Mouse (Mus musculus) kidney, adult 2 months (tissue): ENCODE data around the gene Slc4a2. TPM values are rescaled to one million over a fixed set of nuclear protein-coding genes. Genes with fewer than 3 reads are reported as not detected.

Experiments
- DNase-seq: peaks from one replicate; pipeline ENCODE4 v3.0.0; 2021
- H3K27ac ChIP-seq: fragments of 200-500 bp; 2 replicates; pipeline ENCODE4 v1.5.1; 2012; ENCODE audit warnings: low read depth, low read length, control low read depth, inconsistent platforms; ENCODE audit not compliant: insufficient read depth
- H3K27me3 ChIP-seq: fragments of 200-500 bp; replicated peaks from 2 replicates; pipeline ENCODE4 v1.6.1; 2012; ENCODE audit warnings: mild to moderate bottlenecking, moderate library complexity, low read length, inconsistent platforms; ENCODE audit not compliant: control insufficient read depth, insufficient read depth
- H3K36me3 ChIP-seq: fragments of 200-500 bp; 2 replicates; pipeline ENCODE4 v1.6.1; 2012; ENCODE audit warnings: mild to moderate bottlenecking, moderate library complexity, low read length, inconsistent platforms; ENCODE audit not compliant: control insufficient read depth, insufficient read depth
- H3K4me1 ChIP-seq: fragments of 200-500 bp; 2 replicates; pipeline ENCODE4 v1.6.1; 2011; ENCODE audit warnings: low read length; ENCODE audit not compliant: control insufficient read depth, insufficient read depth
- H3K4me3 ChIP-seq: fragments of 200-500 bp; 2 replicates; pipeline ENCODE4 v1.5.1; 2011; ENCODE audit warnings: mild to moderate bottlenecking, low read depth, low read length, control low read depth; ENCODE audit not compliant: insufficient read depth
- CTCF ChIP-seq: fragments of 200-500 bp; conservative IDR thresholded peaks from 2 replicates; pipeline ENCODE4 v1.5.1; 2011; ENCODE audit warnings: low read depth, mild to moderate bottlenecking, control low read depth, low read length, moderate library complexity, mixed read lengths; ENCODE audit not compliant: insufficient read depth, insufficient read length
- POLR2A ChIP-seq: fragments of 200-500 bp; IDR thresholded peaks from one replicate; pipeline ENCODE4 v1.6.1; 2011; ENCODE audit warnings: low read depth, low read length, control low read depth
- WGBS: fragments of 180-500 bp; shearing (Covaris S2); methylation state at CpG from one replicate; pipeline ENCODE4 v1.1.7; 2018; 5-methylcytosine and 5-hydroxymethylcytosine counted together
- polyA plus RNA-seq: library from polyadenylated mRNA; depleted of rRNA; stranded (reverse); fragments of >200 nt; gene quantifications from 2 replicates; pipeline ENCODE4 v1.2.3, GENCODE M21; 2012

The Slc4a2 gene
- polyA plus RNA-seq, 1 experiment = 56.8 TPM

- Histone ChIP-seq H3K27me3 (no peaks in the 10 kb centered on the region), H3K4me3 (no peak overlapping the region), H3K4me1 (peaks cover 16% of the 10 kb centered on the region; the same call in 1 of the 2 replicates), H3K36me3 (peaks cover 2% of the 10 kb centered on the region; the same call in 1 of the 2 replicates), H3K27ac (no peak overlapping the region)
- TF ChIP-seq CTCF = no peak
- no peak for TF ChIP-seq POLR2A
- WGBS = 32% methylated on average over 9 of the region's 9 CpGs
- no peak for DNase-seq
These were observed 3.1 kb downstream of the Slc4a2 start for GRCm38 (mm10) chr5:24426556-24427284.

DNA sequence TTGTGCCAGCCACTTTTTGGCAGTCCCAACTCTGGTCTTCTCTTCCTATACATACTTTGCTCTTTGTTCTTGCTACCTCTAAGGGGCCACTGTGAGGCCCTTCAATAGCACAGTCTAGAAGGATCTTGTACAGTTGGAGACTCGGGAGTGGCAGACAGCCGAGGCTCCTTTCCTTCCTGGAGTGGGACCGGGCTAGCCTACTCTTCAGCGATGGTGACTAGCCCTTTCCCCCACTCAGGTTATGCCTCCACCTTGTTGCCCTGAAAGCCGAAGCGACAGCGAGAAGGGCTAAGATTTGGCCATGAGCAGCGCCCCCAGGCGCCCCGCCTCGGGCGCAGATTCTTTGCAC lies 3.6 kb downstream of the Slc4a2 start:
- Histone ChIP-seq H3K27ac (no peak overlapping the region), H3K4me1 (peaks cover 16% of the 10 kb centered on the region; the same call in 1 of the 2 replicates), H3K27me3 (no peaks in the 10 kb centered on the region), H3K4me3 (no peak overlapping the region), H3K36me3 (peaks cover 2% of the 10 kb centered on the region; the same call in 1 of the 2 replicates)
- no peak for TF ChIP-seq POLR2A
- TF ChIP-seq CTCF = no peak
- 39% methylated on average over 12 of the region's 12 CpGs for WGBS
- DNase-seq = no peak

DNA sequence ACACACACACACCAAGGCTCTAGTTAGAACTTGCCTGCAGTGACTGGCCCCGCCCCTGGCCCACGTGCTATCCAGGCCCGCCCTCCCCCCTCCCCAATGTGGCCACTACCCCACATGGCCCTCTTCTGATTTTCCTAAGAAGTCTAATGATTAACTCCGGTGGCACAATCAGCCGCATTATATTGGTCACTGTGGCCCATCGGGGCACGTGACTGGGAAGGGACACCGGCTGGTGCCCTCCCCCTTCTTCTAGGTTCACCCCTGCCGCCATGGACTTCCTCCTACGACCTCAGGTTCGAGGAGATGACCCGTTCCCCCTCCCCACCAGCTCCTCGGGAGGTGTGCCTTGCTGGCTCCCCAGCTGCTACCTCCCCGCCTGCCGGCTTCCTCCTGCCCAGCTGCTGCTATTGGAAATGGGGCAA lies 4.4 kb downstream of the Slc4a2 start:
- Histone ChIP-seq H3K27ac (peak overlapping the region; percentile 64), H3K4me3 (peak overlapping the region; percentile 48), H3K36me3 (peaks cover 2% of the 10 kb centered on the region; the same call in 1 of the 2 replicates), H3K4me1 (peaks cover 16% of the 10 kb centered on the region; the same call in 1 of the 2 replicates), H3K27me3 (no peaks in the 10 kb centered on the region)
- peak; percentile 94 for DNase-seq
- 24% methylated on average over 15 of the region's 15 CpGs for WGBS
- no peak for TF ChIP-seq POLR2A
- no peak for TF ChIP-seq CTCF

DNA sequence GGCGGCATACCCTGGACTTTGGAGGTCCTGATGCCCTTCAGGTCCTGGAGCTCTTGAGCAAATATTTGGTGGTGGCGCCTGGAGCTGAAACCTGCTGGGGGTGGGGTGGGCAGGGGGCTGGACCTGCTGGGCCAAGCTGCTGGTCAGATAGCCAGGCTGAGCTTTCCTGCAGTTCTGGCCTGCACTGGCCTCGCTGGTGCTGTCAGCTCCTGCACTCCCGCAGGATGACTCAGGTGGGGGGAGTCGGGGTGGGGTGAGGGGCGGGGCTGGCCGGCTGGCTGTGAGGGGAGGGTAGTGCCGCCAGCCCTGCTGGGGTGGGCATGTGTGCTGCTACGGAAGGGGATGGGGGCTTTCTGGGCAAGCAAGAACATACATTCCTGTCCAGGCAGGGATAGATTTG lies 5.0 kb downstream of the Slc4a2 start:
- WGBS = 25% methylated on average over 9 of the region's 9 CpGs

GRCm38 (mm10) chr5:24433993-24434392 lies 10.4 kb downstream of the Slc4a2 start:
- H3K4me3 ChIP-seq = no peak overlapping the region
- H3K36me3 ChIP-seq = peaks cover 2% of the 10 kb centered on the region
- WGBS = 92% methylated on average over 8 of the region's 8 CpGs
- no peak for TF ChIP-seq POLR2A
- no peak for TF ChIP-seq CTCF
- DNase-seq = no peak
- H3K27ac ChIP-seq = no peak overlapping the region
- H3K4me1 ChIP-seq = no peaks in the 10 kb centered on the region
- H3K27me3 ChIP-seq = no peaks in the 10 kb centered on the region

More for the DNA sequence above, 5.0 kb downstream of the Slc4a2 start:
- peaks cover 16% of the 10 kb centered on the region; the same call in 1 of the 2 replicates for H3K4me1 ChIP-seq
- H3K36me3 ChIP-seq = peaks cover 2% of the 10 kb centered on the region; the same call in 1 of the 2 replicates
- H3K27ac ChIP-seq = peak overlapping the region; percentile 64; the same call in 1 of the 2 replicates
- no peak for TF ChIP-seq CTCF
- no peak for TF ChIP-seq POLR2A
- H3K4me3 ChIP-seq = peak overlapping the region; percentile 48
- H3K27me3 ChIP-seq = no peaks in the 10 kb centered on the region
- DNase-seq = no peak

DNA sequence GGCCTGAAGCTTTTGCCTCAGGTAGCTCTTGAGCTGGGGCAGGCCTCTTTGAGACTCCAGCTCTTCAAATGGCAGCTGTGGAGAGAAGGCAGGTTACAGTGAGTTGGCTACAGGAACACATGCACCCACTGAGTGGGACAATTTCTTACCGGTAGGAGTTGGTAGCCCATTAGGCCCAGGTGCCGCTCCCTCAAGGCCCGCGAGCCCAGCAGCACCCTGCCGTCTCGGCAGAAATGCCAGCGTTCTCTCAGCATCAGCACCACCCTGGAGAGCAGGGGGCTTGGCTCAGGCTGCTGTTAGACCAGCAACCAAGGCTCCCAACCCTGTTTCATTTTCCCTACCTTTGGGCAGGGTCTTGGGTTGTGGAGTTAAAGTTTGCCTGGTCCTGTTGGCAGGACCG lies 17.6 kb downstream of the Slc4a2 start:
- no peaks in the 10 kb centered on the region for H3K36me3 ChIP-seq
- no peak overlapping the region for H3K4me3 ChIP-seq
- peaks cover 10% of the 10 kb centered on the region for H3K4me1 ChIP-seq
- no peak for DNase-seq
- TF ChIP-seq CTCF (no peak), POLR2A (no peak)
- no peak overlapping the region for H3K27ac ChIP-seq
- H3K27me3 ChIP-seq = no peaks in the 10 kb centered on the region
- WGBS = 90% methylated on average over 8 of the region's 8 CpGs

- Histone ChIP-seq H3K27ac (no peak overlapping the region), H3K36me3 (no peaks in the 10 kb centered on the region), H3K27me3 (no peaks in the 10 kb centered on the region), H3K4me1 (peaks cover 14% of the 10 kb centered on the region), H3K4me3 (no peak overlapping the region)
- no peak for DNase-seq
- WGBS = 78% methylated on average over 9 of the region's 9 CpGs
- TF ChIP-seq CTCF (no peak), POLR2A (no peak)
These were observed 18.4 kb downstream of the Slc4a2 start for GRCm38 (mm10) chr5:24442029-24442428.
